Mouse (Mus musculus) liver, embryonic 14.5 days (tissue): ENCODE results near the gene Gpr21.

Experiments used
- CTCF ChIP-seq: IDR thresholded peaks from 2 replicates; pipeline ENCODE4 v1.5.1; 2016; ENCODE audit warnings: antibody characterized with exemption, low read depth, control low read depth
- EP300 ChIP-seq: IDR thresholded peaks from 2 replicates; pipeline ENCODE4 v1.6.1; 2016; ENCODE audit warnings: antibody characterized with exemption, low read depth

DNA sequence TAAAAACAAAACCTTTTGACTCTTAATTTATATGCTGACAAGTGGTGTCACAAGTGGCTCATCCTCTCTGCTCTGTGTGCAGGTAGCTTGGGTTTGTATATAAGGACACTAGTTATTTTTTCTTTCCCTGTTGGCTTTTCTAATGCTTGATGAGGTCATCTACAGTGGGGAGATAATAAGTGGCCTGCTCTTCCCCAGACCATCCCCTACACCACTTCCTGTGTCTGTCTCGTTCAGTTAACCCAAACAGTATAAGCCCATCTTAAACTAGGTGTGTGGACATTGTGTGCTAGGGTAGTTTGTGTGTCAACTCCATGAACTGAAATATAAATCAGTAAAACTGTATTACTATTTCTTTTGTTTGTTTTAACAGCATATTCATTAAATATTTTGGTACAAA, 49.9 kb downstream of the Gpr21 start:
- no peak for TF ChIP-seq CTCF
- no peak for TF ChIP-seq EP300
